Mouse (Mus musculus) left cerebral cortex, adult 2 months (tissue): ENCODE measurements around the gene Agxt. TPM values are rescaled to one million over a fixed set of nuclear protein-coding genes. Genes with fewer than 3 reads are reported as not detected.

ENCODE experiments used
- DNase-seq, 2 experiments: peaks; one replicate each; pipeline ENCODE4 v3.0.0; 2021 to 2022; ENCODE audit warnings: low spot score in 2 of 2, mixed read lengths in 1 of 2; ENCODE audit errors: extremely low spot score in 1 of 2
- H3K27ac ChIP-seq: fragments of 200-600 bp; 2 replicates; pipeline ENCODE4 v1.8.1; 2022
- H3K4me3 ChIP-seq: fragments of 200-600 bp; 2 replicates; pipeline ENCODE4 v1.8.1; 2022
- CTCF ChIP-seq: fragments of 200-600 bp; IDR thresholded peaks from 2 replicates; pipeline ENCODE4 v1.8.1; 2022; ENCODE audit warnings: antibody characterized with exemption, mild to moderate bottlenecking, moderate library complexity
- intact Hi-C: fragments of 180-260 bp; cut with DNase I; formaldehyde crosslinking; loops from one replicate; pipeline ENCODE4 v1.15.1; 2025
- long read RNA-seq, 2 experiments: library from polyadenylated mRNA; stranded (forward); transcript quantifications; one replicate each; pipeline ENCODE4 v2.0.0; 2021; ENCODE audit warnings: borderline mapping rate in 2 of 2
- total RNA-seq, 2 experiments: library from RNA; stranded (reverse); gene quantifications; 2 replicates each; pipeline ENCODE4 v1.2.3; 2021

The Agxt gene
- total RNA-seq = not detected
- long read RNA-seq, experiment 1 = 0 reads
- long read RNA-seq, experiment 2 = 0 reads

DNA sequence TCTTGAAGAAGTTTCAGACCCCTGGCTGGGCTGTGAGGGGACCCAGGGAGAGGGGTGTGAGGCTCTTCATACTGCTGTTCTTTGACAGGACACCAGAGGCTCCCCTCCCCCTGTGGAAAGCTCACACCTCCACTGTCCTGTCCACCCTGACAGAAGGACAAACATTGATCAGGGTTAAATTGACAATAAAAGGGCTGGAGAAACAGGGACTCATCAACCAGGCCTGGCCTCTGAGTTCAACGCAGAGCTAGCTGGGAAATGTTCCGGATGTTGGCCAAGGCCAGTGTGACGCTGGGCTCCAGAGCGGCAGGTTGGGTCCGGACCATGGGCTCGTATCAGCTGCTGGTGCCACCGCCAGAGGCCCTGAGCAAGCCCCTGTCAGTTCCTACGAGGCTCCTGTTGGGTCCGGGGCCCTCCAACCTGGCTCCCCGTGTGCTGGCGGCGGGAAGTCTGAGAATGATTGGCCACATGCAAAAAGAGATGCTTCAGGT lies at the start of gene Agxt:
Agxt (plus strand) TSS at position 205 of the 491 bp plus-strand sequence.
- H3K27ac ChIP-seq = no peak within 1 kb of the TSS
- TF ChIP-seq CTCF = no peak
- DNase-seq = no peak
- no peak within 1 kb of the TSS for H3K4me3 ChIP-seq
- intact Hi-C loops = no loop called here

DNA sequence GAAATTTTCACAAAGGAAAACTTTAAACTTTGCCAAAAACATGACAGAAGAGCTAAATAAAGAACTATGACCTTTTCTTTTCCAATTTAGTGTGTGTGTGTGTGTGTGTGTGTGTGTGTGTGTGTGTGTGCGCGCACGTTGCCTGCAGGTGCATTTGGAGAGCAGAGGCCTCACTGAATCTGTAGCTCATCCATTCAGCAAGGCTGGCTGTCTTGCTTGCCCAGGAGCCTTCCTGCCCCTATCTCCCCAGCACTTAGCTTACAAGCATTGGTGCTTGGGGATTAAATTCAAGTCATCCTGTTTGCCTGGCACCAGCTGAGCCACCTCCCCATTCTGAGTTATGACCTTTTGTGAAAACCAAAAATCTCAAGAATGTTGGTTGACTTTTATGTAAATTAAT lies 42.5 kb upstream of the Agxt start:
- DNase-seq = no peak
- TF ChIP-seq CTCF = no peak
- no peak overlapping the region for H3K4me3 ChIP-seq
- intact Hi-C loops = no loop called here
- H3K27ac ChIP-seq = no peak overlapping the region

DNA sequence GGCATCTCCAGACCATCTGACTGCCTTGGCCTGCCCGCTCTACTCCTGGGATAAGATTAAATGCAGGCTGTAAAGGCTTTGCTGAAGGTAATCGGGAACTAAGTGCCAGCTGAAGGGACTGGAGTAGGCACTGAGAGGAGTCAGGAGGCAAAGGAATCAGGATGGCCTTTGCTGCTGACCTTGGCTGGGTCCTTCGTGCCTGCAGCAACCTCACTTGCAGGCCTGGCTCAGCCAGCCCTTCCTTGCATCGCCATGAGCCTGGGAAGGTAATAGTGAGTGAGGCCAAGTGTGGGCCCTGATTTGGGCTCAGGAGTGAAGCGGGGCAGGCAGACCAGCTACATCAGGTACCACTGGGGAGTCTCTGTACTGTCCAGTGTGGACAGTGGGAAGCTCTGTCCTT lies 36.1 kb upstream of the Agxt start:
- peak overlapping the region; percentile 89; the same call in 1 of the 2 replicates for H3K4me3 ChIP-seq
- TF ChIP-seq CTCF = no peak
- H3K27ac ChIP-seq = no peak overlapping the region
- intact Hi-C loops = no loop called here
- DNase-seq = no peak

DNA sequence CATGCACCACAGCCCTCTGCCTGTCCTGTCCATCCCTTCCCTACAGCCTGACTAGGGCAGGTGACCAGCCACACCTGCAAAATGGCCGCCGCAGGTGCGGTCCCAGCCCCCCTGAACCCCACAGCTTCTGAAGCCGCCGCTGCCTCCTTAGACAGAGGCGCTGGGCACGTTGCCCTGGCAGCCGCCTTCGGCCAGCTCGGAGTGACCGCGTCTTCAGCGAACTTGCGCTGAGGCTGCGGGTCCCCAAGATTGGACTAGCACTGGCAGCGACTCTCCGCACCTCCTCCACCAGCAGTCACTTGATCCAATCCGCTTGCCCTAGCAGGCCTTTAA lies 34.8 kb upstream of the Agxt start:
- DNase-seq = peak in 1 of 2 experiments; percentile 41
- TF ChIP-seq CTCF = no peak
- H3K4me3 ChIP-seq = peak overlapping the region; percentile 89
- H3K27ac ChIP-seq = peak overlapping the region; percentile 98
- intact Hi-C loops = loop anchor here (2.0 kb wide), 1 partner anchor 15 kb away; no protein-coding TSS in a partner anchor

DNA sequence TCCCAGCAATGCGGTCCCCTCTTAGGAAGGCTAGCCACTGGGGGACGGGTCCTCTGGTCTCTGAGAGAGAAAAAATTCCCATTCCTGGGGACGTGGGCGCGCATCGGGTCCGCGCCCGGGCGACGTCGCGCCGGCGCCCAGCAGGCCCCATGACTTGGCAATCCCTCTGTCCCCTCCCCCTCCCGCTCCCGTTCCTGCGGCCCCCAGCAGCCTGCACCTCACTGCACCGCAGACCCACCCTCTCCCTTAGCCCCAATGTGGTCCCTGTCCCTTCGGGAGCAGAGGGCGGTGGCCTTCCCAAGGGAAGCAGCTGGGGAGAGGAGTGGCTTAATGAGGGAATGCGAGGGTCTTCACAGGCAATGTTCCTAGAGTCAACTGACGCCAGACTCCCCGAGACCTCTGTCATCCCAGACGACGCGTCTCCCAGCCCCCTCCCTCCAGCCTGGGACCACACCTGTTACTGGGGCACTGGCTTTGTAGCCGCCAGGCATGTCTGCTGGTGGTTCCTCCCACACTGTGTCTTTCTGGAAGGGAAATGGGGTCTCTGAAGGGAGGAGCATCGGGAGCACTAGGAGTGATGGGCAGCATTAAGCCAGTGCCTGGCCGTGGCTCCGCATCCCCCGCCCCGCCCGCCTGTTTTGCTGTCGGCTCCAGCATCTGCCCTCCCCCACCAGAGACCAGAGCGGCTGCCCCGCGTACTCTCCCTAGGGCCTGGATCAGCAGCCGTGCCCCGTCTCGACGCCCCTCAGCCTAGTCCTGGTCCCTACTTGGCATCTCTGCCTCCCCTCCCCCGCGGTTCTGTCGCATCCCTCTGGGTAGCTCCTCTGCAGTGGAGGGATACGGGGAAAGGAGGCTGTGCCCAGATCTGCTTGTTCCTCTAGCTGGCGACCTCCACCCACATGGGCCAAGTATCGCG lies 34.2 kb upstream of the Agxt start:
- intact Hi-C loops = loop anchor here (2.0 kb wide), 1 partner anchor 16 kb away; no protein-coding TSS in a partner anchor
- DNase-seq = peak; percentile 72 to 77
- Histone ChIP-seq H3K4me3 (peak overlapping the region; percentile 89), H3K27ac (peak overlapping the region; percentile 98)
- TF ChIP-seq CTCF = no peak

DNA sequence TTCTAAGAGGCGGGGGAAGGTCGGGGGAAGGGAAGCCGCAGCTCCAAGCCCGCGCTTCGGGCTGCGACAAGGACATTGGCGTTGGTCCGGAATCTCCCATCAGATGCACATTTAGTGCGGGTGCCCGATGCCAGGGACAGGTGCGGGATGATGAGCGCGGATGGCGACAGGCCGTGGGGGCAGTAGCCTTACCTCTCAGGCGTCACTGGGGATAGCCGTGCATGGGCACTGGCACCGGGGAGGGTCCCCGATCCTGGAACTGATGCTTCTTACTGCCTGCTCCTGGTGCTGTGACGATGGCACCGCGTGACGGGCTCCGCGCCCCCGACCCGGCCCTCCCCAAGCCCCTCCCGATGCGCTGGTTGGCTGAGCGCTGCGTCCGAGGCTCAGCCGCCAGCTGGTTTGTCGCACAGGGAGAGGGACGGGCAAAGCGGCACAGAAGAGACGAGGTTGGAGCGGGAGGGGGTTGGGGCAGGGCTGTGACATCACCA lies 33.4 kb upstream of the Agxt start, which contains the start of gene Kif1a:
Kif1a (minus strand) TSS at position 381 of the 491 bp plus-strand sequence.
- peak within 1 kb of the TSS; percentile 98 for H3K27ac ChIP-seq
- TF ChIP-seq CTCF = no peak
- H3K4me3 ChIP-seq = peak within 1 kb of the TSS; percentile 89
- DNase-seq = peak; percentile 91 to 94
- intact Hi-C loops = loop anchor here (1.0 to 2.0 kb wide), 2 partner anchors 14 to 17 kb away; no protein-coding TSS in a partner anchor

DNA sequence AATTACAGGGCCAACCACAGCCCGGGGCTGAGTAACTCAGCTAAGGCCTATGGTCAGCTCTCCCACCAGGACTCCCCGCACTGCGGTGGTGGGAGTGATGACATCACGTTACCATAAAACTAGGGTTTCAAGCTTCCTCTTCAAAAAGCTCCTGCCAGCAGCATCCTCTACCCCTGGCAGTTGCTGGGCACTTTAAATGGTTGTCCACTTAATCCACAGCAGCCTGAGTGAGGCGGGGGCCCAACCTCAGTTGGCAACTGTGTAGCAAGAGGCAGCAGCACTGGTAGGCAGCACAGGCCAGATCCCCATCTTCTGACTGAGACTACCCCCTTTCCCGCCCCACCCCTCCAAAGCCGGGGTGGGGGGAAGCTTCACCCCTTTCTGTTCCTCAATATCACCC lies 32.3 kb upstream of the Agxt start:
- intact Hi-C loops = loop anchor here (1.0 kb wide), 1 partner anchor 13 kb away; no protein-coding TSS in a partner anchor
- DNase-seq = no peak
- Histone ChIP-seq H3K27ac (peak overlapping the region; percentile 98), H3K4me3 (no peak overlapping the region)
- TF ChIP-seq CTCF = no peak

DNA sequence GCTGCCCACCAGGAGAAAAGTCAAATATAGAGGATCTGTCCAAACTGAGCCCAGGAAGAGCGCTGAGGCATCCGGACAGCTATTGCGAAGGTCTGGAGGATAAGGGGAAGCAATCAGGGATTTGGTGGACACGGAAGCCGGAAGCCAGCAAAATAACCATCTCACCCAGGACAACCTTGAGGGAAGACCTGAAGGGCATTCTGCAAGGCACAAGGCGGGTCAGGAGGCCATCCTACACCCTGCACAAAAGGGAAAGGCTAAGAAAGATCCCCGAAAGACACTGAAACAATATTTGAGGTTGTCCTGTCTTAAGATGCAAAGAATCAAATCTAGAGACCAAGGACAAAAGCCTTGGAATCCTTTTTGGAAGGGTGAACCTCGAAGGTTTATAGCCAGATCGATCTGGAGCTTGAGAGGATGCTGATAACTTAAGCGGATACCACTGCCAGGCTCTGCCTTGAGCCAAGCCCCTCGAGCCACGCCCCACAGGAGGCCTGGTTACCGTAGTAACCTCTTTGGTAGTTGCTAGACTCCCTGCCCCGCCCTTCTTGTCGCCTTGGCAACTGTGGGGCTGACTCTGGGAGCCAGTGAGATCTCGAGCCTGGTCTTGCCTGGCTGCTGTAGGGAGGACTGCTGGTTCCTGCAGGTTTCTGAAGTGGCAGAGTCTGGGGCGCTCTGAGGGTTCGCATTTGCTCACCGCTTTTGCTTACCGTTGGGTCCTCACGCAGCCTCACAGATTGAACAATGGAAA lies 20.2 kb upstream of the Agxt start:
- no peak overlapping the region for H3K27ac ChIP-seq
- peak overlapping the region; percentile 46 for H3K4me3 ChIP-seq
- no peak for TF ChIP-seq CTCF
- DNase-seq = peak; percentile 73 to 80
- intact Hi-C loops = loop anchor here (1.0 kb wide), 1 partner anchor 13 kb away; no protein-coding TSS in a partner anchor

DNA sequence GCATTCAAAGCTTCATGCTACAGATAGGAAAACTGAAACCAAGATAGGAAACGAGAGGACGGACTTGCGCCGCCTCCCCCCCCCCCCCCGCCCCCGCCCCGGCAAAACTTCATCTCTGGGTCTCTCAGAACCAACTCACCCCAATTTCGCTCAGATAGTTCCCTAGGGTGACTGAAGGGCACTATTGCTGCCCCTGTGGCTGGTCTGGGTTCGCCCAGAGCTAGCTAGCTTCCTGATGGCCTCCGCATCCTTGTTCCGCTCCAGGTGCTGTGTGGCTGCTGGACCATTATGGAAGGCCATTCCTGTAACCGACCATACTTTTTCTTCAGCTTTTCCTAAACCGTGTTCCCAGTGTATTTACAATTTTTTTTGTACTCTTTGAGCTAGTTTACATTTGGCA lies 19.6 kb upstream of the Agxt start:
- H3K27ac ChIP-seq = no peak overlapping the region
- intact Hi-C loops = loop anchor here (1.0 kb wide), 1 partner anchor 13 kb away; no protein-coding TSS in a partner anchor
- no peak for TF ChIP-seq CTCF
- peak overlapping the region; percentile 46 for H3K4me3 ChIP-seq
- DNase-seq = no peak

DNA sequence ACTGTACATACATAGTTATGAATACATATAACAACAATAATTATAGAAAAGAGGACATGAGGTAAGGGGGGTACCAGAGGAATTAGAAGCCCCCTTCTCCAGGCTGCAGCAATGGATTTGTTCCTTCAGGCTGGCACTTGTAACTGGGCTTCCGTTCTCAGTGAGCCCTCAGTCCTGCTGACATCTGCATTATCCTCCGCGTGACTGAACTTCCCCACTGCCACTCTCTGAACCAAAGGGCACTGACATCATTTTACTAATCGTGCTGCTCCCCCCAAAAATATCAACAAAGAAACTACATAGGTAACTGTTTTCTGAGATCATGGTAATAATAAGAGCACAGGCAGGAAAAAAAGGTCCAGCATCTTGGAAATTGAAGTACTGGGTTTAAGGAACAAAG lies 16.2 kb upstream of the Agxt start:
- Histone ChIP-seq H3K4me3 (no peak overlapping the region), H3K27ac (no peak overlapping the region)
- DNase-seq = no peak
- intact Hi-C loops = no loop called here
- TF ChIP-seq CTCF = no peak

DNA sequence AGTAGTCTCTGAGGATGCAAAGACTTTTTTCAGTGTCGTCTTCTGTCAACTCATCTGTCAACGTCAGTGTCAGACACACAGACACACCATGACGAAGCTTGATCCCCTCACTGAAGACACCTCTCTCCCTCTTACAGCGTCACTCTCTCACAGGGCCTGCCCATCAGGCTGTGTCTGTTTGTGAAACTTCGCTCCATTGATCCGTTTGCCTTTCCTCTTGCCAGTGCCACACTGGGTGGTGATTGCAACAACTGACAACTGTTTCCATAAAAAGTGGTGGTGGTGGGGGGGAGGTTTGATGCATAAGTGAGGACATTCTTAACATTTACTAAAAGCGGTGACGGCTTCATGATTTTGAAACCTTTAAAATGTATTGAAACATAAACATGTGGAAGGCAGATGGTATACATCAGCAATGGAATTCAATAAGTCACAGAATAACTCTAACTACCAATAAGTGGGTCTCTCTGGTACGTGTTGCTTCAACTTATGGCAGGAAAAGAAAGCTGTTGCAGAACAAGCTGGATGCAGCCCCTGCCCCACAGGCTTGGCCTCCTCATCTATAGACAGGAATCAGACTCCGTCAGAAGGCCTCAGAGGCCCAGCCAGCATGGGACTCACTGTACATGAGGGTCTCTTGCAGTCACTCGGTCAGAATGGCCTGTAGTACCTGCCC lies 11.7 kb upstream of the Agxt start:
- intact Hi-C loops = no loop called here
- H3K27ac ChIP-seq = no peak overlapping the region
- no peak for DNase-seq
- H3K4me3 ChIP-seq = no peak overlapping the region
- no peak for TF ChIP-seq CTCF
